Mouse (Mus musculus) c-Kit-positive CD71-negative TER-119-negative erythroid progenitor cells, embryonic 14.5 days (primary cell): ENCODE measurements at regions not wholly inside any gene's neighbourhood (a gene's known extent, or its start where the extent isn't known, plus 50 kb on each side); places are given as distances from the start of the nearest gene placed in this dataset.

Source experiments
- DNase-seq: peaks from one replicate; pipeline ENCODE4 v3.0.0-alpha.2; 2013; ENCODE audit warnings: low read depth

GRCm38 (mm10) chr5:9954652-9955051 lies 229.7 kb upstream of the Grm3 start:
- peak; percentile 6 for DNase-seq

GRCm38 (mm10) chr5:9938746-9939145 lies 213.8 kb upstream of the Grm3 start:
- DNase-seq: no peak

GRCm38 (mm10) chr5:9912936-9913335 lies 188.0 kb upstream of the Grm3 start:
- DNase-seq: no peak

- no peak for DNase-seq
These were observed 186.8 kb upstream of the Grm3 start for GRCm38 (mm10) chr5:9911783-9912182.

- no peak for DNase-seq
These were observed 186.1 kb upstream of the Grm3 start for GRCm38 (mm10) chr5:9911089-9911473.

GRCm38 (mm10) chr5:9910452-9911088 lies 185.6 kb upstream of the Grm3 start:
- no peak for DNase-seq

GRCm38 (mm10) chr5:9895297-9895696 lies 170.3 kb upstream of the Grm3 start:
- no peak for DNase-seq

- no peak for DNase-seq
These were observed 153.1 kb upstream of the Grm3 start for GRCm38 (mm10) chr5:9878063-9878462.

GRCm38 (mm10) chr5:9869091-9869490 lies 144.1 kb upstream of the Grm3 start:
- no peak for DNase-seq

- DNase-seq: no peak
These were observed 104.8 kb upstream of the Grm3 start for GRCm38 (mm10) chr5:9829750-9830149.

GRCm38 (mm10) chr5:9801707-9802106 lies 76.7 kb upstream of the Grm3 start:
- no peak for DNase-seq

GRCm38 (mm10) chr5:9781107-9781506 lies 56.1 kb upstream of the Grm3 start:
- DNase-seq: no peak
